Mouse (Mus musculus): Measurements from ENCODE around the gene Vmp1. TPM values are rescaled to one million over a fixed set of nuclear protein-coding genes. Genes with fewer than 3 reads are reported as not detected.
A peak's percentile ranks its signal among the peaks of the same experiment; 100 is the strongest.

Vmp1 gene
- total RNA-seq, 2 experiments from 2014 or later: 143 to 150 TPM

- no peak for DNase-seq (ENCODE audit: low spot score in 2 of 2)
Observed at GRCm38 (mm10) chr11:86604732-86605520, 78.7 kb downstream of the Vmp1 start.

GRCm38 (mm10) chr11:86604289-86604688 lies 79.3 kb downstream of the Vmp1 start:
- no peak for DNase-seq (ENCODE audit: low spot score in 2 of 2)

GRCm38 (mm10) chr11:86603719-86604118 lies 79.9 kb downstream of the Vmp1 start:
- DNase-seq (ENCODE audit: low spot score in 2 of 2): no peak

GRCm38 (mm10) chr11:86602116-86602515 lies 81.5 kb downstream of the Vmp1 start:
- no peak for DNase-seq (ENCODE audit: low spot score in 2 of 2)

- no peak for DNase-seq (ENCODE audit: low spot score in 2 of 2)
Observed at GRCm38 (mm10) chr11:86600209-86600557, 83.5 kb downstream of the Vmp1 start.

- no peak for DNase-seq (ENCODE audit: low spot score in 2 of 2)
Observed at GRCm38 (mm10) chr11:86599378-86600208, 84.0 kb downstream of the Vmp1 start.

GRCm38 (mm10) chr11:86598572-86598971 lies 85.1 kb downstream of the Vmp1 start:
- no peak for DNase-seq (ENCODE audit: low spot score in 2 of 2)

GRCm38 (mm10) chr11:86598154-86598553 lies 85.5 kb downstream of the Vmp1 start:
- DNase-seq (ENCODE audit: low spot score in 2 of 2): no peak

GRCm38 (mm10) chr11:86596976-86597375 lies 86.7 kb downstream of the Vmp1 start:
- DNase-seq (ENCODE audit: low spot score in 2 of 2): no peak

- DNase-seq (ENCODE audit: low spot score in 2 of 2): peak in 1 of 2 experiments; percentile 39
Observed at GRCm38 (mm10) chr11:86596187-86596960, 87.3 kb downstream of the Vmp1 start.

GRCm38 (mm10) chr11:86595366-86595765 lies 88.3 kb downstream of the Vmp1 start:
- DNase-seq (ENCODE audit: low spot score in 2 of 2): no peak

GRCm38 (mm10) chr11:86594188-86594876 lies 89.3 kb downstream of the Vmp1 start:
- DNase-seq (ENCODE audit: low spot score in 2 of 2): no peak

GRCm38 (mm10) chr11:86593443-86593842 lies 90.2 kb downstream of the Vmp1 start:
- DNase-seq (ENCODE audit: low spot score in 2 of 2): no peak

- no peak for DNase-seq (ENCODE audit: low spot score in 2 of 2)
Observed at GRCm38 (mm10) chr11:86592993-86593392, 90.6 kb downstream of the Vmp1 start.

- no peak for DNase-seq (ENCODE audit: low spot score in 2 of 2)
Observed at GRCm38 (mm10) chr11:86591931-86592616, 91.6 kb downstream of the Vmp1 start.

- no peak for DNase-seq (ENCODE audit: low spot score in 2 of 2)
Observed at GRCm38 (mm10) chr11:86591301-86591845, 92.3 kb downstream of the Vmp1 start.

- DNase-seq (ENCODE audit: low spot score in 2 of 2): peak; percentile 25 to 55
Observed at GRCm38 (mm10) chr11:86590579-86590978, 93.1 kb downstream of the Vmp1 start.

GRCm38 (mm10) chr11:86590066-86590465 lies 93.6 kb downstream of the Vmp1 start:
- no peak for DNase-seq (ENCODE audit: low spot score in 2 of 2)

- DNase-seq (ENCODE audit: low spot score in 2 of 2): no peak
Observed at GRCm38 (mm10) chr11:86588583-86589298, 94.9 kb downstream of the Vmp1 start.
